Mouse (Mus musculus): Measurements from ENCODE around the gene Arfgef2.

DNA sequence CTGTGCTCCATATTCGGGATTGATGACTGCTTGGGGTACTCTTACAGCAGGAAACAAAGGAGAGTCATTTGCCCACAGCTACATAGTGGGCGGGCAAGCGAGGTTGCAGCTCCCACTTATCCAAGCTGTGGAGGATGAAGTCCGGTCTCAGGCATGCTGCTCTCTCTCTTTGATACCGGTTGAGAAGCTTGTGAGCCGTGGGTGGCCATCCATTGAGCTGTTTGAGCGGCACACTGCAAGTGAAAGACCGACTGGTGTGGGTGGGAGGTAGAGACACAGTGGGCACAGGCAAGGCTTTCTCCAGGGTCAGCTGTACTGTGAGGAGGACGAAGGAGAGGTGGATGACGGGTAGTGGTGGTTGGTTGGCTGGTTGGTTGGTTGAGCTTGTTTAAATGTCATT, 5.4 kb downstream of the Arfgef2 start:
- no peak for TF ChIP-seq CTCF (IDR thresholded peaks at IDR 0.05)
- no peak for TF ChIP-seq POLR2A (IDR thresholded peaks at IDR 0.05; ENCODE audit: insufficient read depth, low read depth, low read length)
- no peak for TF ChIP-seq EP300 (IDR thresholded peaks at IDR 0.05; ENCODE audit: insufficient read depth, low read depth, low read length)

All from heart, adult 2 months (tissue).